Mouse (Mus musculus) kidney, postnatal 0 days (tissue): ENCODE results near the gene H1foo. TPM values are rescaled to one million over a fixed set of nuclear protein-coding genes. Genes with fewer than 3 reads are reported as not detected.

Experiments used
- ATAC-seq: fragments of 200-750 bp; cut with Nextera tagmentation; replicated peaks from 2 replicates; pipeline ENCODE4 v1.8.0; 2017; ENCODE audit warnings: low read depth, moderate number of reproducible peaks, moderate TSS enrichment, moderate library complexity; ENCODE audit not compliant: low FRiP score
- DNase-seq: peaks from one replicate; pipeline ENCODE4 v3.0.0-alpha.2; 2016; ENCODE audit warnings: low spot score
- H3K27ac ChIP-seq: fragments of 300-500 bp; sonication (generic); 2 replicates; pipeline ENCODE4 v1.5.1; 2014; ENCODE audit warnings: mild to moderate bottlenecking
- H3K27me3 ChIP-seq: fragments of 300-500 bp; sonication (generic); 2 replicates; pipeline ENCODE4 v1.6.1; 2014; ENCODE audit warnings: low read length, mixed read lengths; ENCODE audit not compliant: insufficient read depth
- H3K36me3 ChIP-seq: fragments of 300-500 bp; sonication (generic); 2 replicates; pipeline ENCODE4 v1.6.1; 2014; ENCODE audit warnings: low read length, mixed read lengths; ENCODE audit not compliant: insufficient read depth
- H3K4me1 ChIP-seq: fragments of 300-500 bp; sonication (generic); replicated peaks from 2 replicates; pipeline ENCODE4 v1.6.1; 2014; ENCODE audit warnings: antibody characterized with exemption, low read length, mixed read lengths; ENCODE audit not compliant: insufficient read depth
- H3K4me2 ChIP-seq: fragments of 300-500 bp; sonication (generic); 2 replicates; pipeline ENCODE4 v1.6.1; 2014; ENCODE audit warnings: mild to moderate bottlenecking, low read length, moderate library complexity, mixed read lengths
- H3K4me3 ChIP-seq: fragments of 300-500 bp; sonication (generic); replicated peaks from 2 replicates; pipeline ENCODE4 v1.5.1; 2014; ENCODE audit warnings: low read depth, low read length
- H3K9ac ChIP-seq: fragments of 300-500 bp; sonication (generic); 2 replicates; pipeline ENCODE4 v1.6.1; 2014; ENCODE audit warnings: low read depth, low read length
- H3K9me3 ChIP-seq: fragments of 300-500 bp; sonication (generic); replicated peaks from 2 replicates; pipeline ENCODE4 v1.6.1; 2016; ENCODE audit warnings: low read length, inconsistent platforms, mixed read lengths
- CTCF ChIP-seq: IDR thresholded peaks from 2 replicates; pipeline ENCODE4 v1.5.1; 2016; ENCODE audit warnings: antibody characterized with exemption, low read depth, mild to moderate bottlenecking, moderate library complexity
- WGBS: fragments of 180-500 bp; shearing (Covaris S2); extraction: QIAGEN DNeasy Blood & Tissue Kit; methylation state at CpG from one replicate; pipeline ENCODE4 v1.1.7; 2014; 5-methylcytosine and 5-hydroxymethylcytosine counted together
- polyA plus RNA-seq: library from polyadenylated mRNA; unstranded; fragments of >200 nt; fragmentation: Nextera tagmentation; extraction: Ambion mirVana; gene quantifications from 2 replicates; pipeline ENCODE4 v1.2.1, GENCODE M21; 2015

H1foo gene
- polyA plus RNA-seq, 1 experiment from 2014 or later: not detected

- H3K4me3 ChIP-seq: no peak overlapping the region
- H3K36me3 ChIP-seq: no peaks in the 10 kb centered on the region
- WGBS: 74% methylated on average over 10 of the region's 10 CpGs
- H3K9ac ChIP-seq: no peak overlapping the region
- H3K27ac ChIP-seq: no peak overlapping the region
- no peak overlapping the region for H3K4me2 ChIP-seq
- H3K9me3 ChIP-seq: no peaks in the 10 kb centered on the region
- peaks cover 19% of the 10 kb centered on the region for H3K4me1 ChIP-seq
- no peak for DNase-seq
- no peaks in the 10 kb centered on the region for H3K27me3 ChIP-seq
- ATAC-seq: no peak
- TF ChIP-seq CTCF: no peak
These were observed 31.3 kb upstream of the H1foo start for GRCm38 (mm10) chr6:115913482-115913881.

- no peak overlapping the region for H3K4me3 ChIP-seq
- H3K36me3 ChIP-seq: 0 out of 2 replicates have a peak, but pooled peaks cover 2% of the 10 kb centered on the region
- H3K4me1 ChIP-seq: peaks cover 13% of the 10 kb centered on the region
- no peaks in the 10 kb centered on the region for H3K27me3 ChIP-seq
- H3K9ac ChIP-seq: no peak overlapping the region
- no peak for DNase-seq
- no peaks in the 10 kb centered on the region for H3K9me3 ChIP-seq
- no peak for TF ChIP-seq CTCF
- ATAC-seq: no peak
- H3K4me2 ChIP-seq: no peak overlapping the region
- 64% methylated on average over 15 of the region's 15 CpGs for WGBS
- no peak overlapping the region for H3K27ac ChIP-seq
These were observed 30.1 kb upstream of the H1foo start for GRCm38 (mm10) chr6:115914511-115915202.

GRCm38 (mm10) chr6:115915601-115916445 lies 28.9 kb upstream of the H1foo start:
- WGBS: 29% methylated on average over 17 of the region's 17 CpGs
- H3K9me3 ChIP-seq: no peaks in the 10 kb centered on the region
- no peak overlapping the region for H3K4me3 ChIP-seq
- ATAC-seq (no peak; the same call in 1 of the 2 replicates), DNase-seq (peak; percentile 55)
- H3K4me2 ChIP-seq: no peak overlapping the region
- 0 out of 2 replicates have a peak overlapping the region, but pooled peaks have one; percentile 13 for H3K9ac ChIP-seq
- 0 out of 2 replicates have a peak, but pooled peaks cover 4% of the 10 kb centered on the region for H3K36me3 ChIP-seq
- peaks cover 3% of the 10 kb centered on the region; the same call in 1 of the 2 replicates for H3K4me1 ChIP-seq
- no peak overlapping the region for H3K27ac ChIP-seq
- no peak for TF ChIP-seq CTCF
- H3K27me3 ChIP-seq: no peaks in the 10 kb centered on the region

GRCm38 (mm10) chr6:115916611-115917010 lies 28.1 kb upstream of the H1foo start:
- no peak overlapping the region for H3K9ac ChIP-seq
- H3K9me3 ChIP-seq: no peaks in the 10 kb centered on the region
- no peak for TF ChIP-seq CTCF
- H3K4me1 ChIP-seq: peaks cover 3% of the 10 kb centered on the region; the same call in 1 of the 2 replicates
- H3K4me3 ChIP-seq: no peak overlapping the region
- 0 out of 2 replicates have a peak, but pooled peaks cover 4% of the 10 kb centered on the region for H3K36me3 ChIP-seq
- DNase-seq: no peak
- no peaks in the 10 kb centered on the region for H3K27me3 ChIP-seq
- no peak overlapping the region for H3K4me2 ChIP-seq
- 40% methylated on average over 5 of the region's 5 CpGs for WGBS
- ATAC-seq: no peak
- no peak overlapping the region for H3K27ac ChIP-seq

- ATAC-seq: no peak
These were observed 26.1 kb upstream of the H1foo start for GRCm38 (mm10) chr6:115918615-115919014.

GRCm38 (mm10) chr6:115919876-115920275 lies 24.9 kb upstream of the H1foo start:
- 79% methylated on average over 5 of the region's 5 CpGs for WGBS
- no peak overlapping the region for H3K4me2 ChIP-seq
- peaks cover 3% of the 10 kb centered on the region; the same call in 1 of the 2 replicates for H3K4me1 ChIP-seq
- DNase-seq: no peak
- H3K27me3 ChIP-seq: no peaks in the 10 kb centered on the region
- TF ChIP-seq CTCF: no peak
- no peak overlapping the region for H3K4me3 ChIP-seq
- no peak overlapping the region; the same call in 1 of the 2 replicates for H3K27ac ChIP-seq
- H3K36me3 ChIP-seq: 0 out of 2 replicates have a peak, but pooled peaks cover 6% of the 10 kb centered on the region
- no peak overlapping the region for H3K9ac ChIP-seq
- ATAC-seq: no peak
- H3K9me3 ChIP-seq: no peaks in the 10 kb centered on the region

More at GRCm38 (mm10) chr6:115918615-115919014, 26.1 kb upstream of the H1foo start:
- Histone ChIP-seq H3K9me3 (no peaks in the 10 kb centered on the region), H3K4me3 (no peak overlapping the region), H3K27me3 (no peaks in the 10 kb centered on the region), H3K4me2 (no peak overlapping the region), H3K27ac (no peak overlapping the region), H3K4me1 (peaks cover 3% of the 10 kb centered on the region; the same call in 1 of the 2 replicates), H3K36me3 (0 out of 2 replicates have a peak, but pooled peaks cover 4% of the 10 kb centered on the region), H3K9ac (no peak overlapping the region)
- 86% methylated on average over 1 of the region's 1 CpGs for WGBS
- TF ChIP-seq CTCF: no peak
- DNase-seq: no peak
